Mouse (Mus musculus) retina, adult 2 months (tissue): ENCODE measurements around the gene Frmpd4.
A peak's percentile ranks its signal among the peaks of the same experiment; 100 is the strongest.

Source experiments
- DNase-seq: peaks from one replicate; pipeline ENCODE4 v3.0.0-alpha.2; 2012; ENCODE audit warnings: low read depth, low spot score

Gene Frmpd4

DNA sequence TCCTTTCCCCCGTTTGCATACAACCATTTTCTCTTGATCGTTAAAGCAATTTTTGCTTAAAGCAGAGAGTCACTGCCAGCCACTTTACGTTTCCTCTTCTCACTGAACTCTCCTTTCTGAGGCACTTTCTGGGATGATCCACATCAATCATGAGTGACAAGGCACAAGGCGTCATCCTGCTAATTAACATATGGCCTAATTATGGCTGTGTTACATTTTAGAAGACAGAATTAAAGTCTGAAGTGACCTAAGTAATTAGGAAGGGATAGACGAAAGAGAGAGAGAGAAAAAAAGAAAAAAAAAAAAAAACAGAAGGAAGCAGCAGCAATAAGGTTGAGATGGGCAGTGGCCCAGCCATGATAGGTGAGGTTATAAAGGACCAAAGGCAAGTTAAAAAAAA lies at the start of gene Frmpd4:
TSS of gene Frmpd4 (minus strand) at position 101 of the 400 bp plus-strand sequence.
- DNase-seq: no peak

DNA sequence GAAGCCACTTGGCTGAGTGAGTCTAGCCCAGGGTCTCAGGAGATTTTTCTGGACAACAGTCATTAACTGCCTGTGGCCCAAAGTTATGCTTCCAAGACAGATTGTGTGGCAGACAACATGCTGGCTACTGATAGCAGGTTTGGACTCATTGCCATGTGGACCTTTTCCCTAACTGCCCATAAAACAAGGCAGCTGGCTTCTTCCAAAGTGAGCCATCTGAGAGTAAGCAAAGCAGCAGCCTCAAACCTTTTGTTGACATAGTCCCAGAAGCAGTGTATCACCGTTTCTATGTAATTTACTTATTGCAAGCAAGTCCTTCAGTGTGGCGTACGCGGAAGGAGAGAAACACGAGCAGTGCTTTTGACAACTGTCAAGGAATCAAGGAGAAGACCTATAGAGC lies 18.2 kb upstream of the Frmpd4 start:
- no peak for DNase-seq

DNA sequence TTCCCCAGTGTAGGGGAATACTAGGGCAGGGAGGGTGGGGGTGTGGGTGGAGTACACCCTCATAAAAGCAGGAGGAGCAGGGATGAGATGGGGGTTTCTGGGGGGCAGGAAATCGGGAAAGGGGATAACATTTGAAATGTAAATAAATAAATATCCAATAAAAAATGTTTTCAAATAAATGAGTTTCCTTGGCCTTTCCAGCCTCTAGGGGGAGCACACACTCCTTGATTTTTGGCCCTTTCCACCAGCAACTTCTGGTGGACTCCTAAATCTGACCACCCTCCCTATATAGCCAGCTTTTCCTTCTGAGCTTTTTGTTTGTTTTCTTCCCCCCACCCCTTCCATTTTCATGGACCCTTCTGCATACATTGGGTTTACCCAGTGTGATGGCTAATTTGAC lies 7.3 kb upstream of the Frmpd4 start:
- DNase-seq: no peak

DNA sequence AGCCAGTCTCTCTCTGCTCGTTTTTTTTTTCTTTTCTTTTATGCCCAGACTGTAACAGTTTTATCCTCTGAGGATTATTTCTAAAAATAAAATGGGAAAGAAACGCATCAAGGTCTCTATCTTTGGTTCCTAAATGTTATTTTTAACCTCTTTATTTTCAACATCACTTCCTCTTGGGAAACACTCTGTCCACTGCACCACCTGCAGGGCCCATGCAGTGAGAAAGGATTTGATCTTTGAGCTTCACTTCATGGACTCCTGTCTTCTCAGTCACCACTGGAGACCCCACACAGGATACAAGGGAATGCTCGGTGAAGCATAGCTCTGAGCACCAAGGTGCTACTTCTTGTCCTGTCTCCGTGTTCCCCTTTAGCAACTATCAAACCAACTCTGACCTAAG lies 5.2 kb downstream of the Frmpd4 start:
- DNase-seq: no peak

DNA sequence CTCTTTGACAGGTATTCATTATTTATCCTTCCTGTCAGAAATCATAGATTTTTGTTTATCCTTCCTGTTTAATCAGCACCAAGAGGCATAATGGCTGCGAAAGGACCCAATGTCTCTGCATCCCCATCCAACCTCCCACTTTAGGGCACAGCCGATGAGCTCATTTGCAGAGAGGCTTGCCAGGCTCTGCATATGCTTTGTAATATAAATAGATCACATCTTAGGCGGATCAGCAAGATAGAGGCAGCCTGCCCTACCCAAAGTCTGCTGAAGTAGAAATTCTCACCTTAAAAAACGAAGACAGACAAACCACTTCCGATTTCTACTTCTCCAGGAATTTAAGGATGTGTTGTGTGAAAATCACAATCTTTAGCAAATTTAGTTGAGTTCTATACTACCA lies 7.8 kb downstream of the Frmpd4 start:
- no peak for DNase-seq

DNA sequence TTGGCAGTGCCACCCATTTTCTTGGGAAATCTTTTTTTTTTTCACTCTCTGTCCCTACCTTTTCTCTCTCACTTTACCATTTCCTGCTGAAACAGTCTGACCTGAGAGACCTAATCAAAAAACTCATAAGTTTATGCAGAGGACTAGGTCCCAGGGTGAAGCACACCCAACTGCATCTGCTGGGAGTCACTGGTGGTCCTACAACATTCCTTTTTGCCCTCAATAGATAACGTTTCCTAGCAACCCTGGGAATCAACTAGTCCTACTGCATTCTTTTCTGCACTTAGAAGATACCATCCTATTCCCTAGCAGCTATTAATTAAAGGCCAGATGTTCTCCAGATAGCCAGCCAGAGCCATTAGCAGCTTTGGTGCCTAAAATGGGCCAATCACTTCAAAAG lies 71.8 kb downstream of the Frmpd4 start:
- DNase-seq: no peak

DNA sequence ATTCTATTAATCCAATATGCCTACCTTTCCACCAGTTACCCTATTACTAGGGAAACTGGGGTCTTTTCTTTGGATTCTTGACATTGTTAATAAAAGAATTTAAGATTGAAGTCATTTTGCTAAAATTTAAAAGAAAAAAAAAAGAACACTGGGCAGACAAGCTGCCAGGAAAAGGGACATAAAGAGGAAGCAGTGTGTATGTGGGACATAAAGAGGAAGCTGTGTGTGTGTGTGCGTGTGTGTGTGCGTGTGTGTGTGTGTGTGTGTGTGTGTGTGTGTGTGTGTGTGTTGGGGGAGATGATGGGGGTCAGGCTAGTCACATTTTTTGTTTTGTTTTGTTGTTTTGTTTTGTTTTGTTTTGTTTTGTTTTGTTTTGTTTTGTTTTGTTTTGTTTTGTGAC lies 121.8 kb downstream of the Frmpd4 start:
- DNase-seq: no peak

DNA sequence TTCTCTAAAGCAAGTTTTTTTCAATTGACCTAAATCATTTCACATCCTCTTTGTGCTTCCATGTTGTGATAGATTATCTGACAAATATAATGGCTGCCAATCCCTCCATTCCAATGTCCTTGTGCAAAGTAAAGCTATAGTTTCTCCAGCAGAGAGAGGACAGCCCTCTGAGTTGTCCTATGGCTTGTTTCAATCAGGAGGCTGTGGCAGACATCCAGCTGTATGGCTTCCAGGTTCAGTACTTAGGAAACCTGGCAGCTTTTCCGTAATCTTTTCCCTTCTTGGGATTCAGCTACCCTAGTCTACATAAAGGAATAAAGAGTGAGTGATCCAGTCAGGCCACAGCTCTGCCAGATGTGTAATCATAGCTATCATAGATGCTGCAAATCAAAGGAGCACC lies 145.8 kb downstream of the Frmpd4 start:
- no peak for DNase-seq

DNA sequence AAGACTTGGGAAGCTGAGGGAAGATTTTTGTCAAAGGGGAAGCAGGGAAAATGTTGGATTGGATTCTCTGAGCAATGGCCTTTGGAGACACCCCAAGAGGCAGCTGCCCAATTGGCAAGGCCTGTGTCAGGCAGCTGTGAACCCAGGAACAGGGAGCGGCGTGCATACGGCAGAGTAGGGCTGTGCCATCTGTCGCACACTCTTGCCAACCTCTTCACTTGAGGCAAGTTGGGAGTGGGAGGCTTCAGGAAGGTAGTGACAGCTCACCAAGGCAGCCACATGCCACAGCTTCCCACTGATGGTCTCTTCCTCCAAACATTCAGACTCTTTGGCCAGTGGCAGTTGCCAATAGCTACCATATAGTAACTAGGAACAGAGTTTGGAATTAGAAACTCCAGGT lies 147.2 kb downstream of the Frmpd4 start:
- no peak for DNase-seq

DNA sequence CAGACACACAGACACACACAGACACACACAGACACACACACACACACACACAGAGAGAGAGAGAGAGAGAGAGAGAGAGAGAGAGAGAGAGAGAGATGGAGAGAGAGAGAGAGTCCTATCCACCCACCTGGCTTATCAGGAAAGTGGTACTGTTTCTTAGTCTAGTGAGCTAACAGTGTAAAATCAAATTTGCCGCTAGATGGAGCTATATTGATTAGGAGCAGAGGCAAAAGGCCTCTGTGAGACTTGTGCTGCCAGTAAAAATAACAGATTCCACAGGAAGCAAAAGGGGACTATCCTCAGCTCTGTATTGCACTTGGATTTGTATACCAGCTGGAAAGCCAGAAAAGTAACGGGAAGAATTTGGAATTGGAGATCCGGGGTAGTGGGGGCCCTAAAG lies 161.6 kb downstream of the Frmpd4 start:
- peak; percentile 1 for DNase-seq

DNA sequence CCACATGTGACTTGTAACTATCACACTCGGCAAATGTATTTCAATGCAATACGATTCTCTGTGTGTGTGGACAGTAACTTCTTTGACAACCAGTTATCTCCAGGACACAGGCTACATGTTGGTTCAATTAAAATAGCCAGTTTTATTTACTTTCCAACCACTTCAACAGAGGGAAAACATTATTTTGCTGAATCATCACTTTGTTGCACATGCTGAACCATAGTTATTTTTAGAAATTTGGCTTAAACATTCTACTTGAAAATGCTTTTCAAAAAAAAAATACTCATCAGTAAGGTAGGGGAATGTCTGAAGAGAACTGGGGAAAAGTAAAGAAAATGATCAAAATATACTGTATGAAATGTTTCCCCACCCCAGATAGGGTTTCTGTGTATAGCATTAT lies 173.5 kb downstream of the Frmpd4 start:
- no peak for DNase-seq

DNA sequence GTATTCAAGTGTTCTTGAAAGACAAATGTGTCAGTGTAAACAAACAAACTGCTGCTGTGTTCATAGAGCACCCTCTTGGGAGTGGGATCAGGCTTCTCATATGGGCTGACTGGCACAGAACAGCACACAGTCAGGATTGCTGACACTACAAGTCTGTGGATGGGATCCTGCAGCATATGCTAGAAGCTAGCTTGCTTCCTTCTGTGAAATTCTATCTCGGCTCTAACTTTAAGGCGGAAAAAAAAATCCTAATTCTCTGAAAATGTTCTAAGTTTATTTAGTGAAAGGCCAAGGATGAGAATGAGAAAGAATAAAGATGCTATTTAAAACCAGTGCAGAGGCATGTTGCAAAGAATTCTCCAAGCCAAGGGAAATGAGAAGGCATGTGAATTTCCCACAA lies 226.6 kb downstream of the Frmpd4 start:
- DNase-seq: no peak

DNA sequence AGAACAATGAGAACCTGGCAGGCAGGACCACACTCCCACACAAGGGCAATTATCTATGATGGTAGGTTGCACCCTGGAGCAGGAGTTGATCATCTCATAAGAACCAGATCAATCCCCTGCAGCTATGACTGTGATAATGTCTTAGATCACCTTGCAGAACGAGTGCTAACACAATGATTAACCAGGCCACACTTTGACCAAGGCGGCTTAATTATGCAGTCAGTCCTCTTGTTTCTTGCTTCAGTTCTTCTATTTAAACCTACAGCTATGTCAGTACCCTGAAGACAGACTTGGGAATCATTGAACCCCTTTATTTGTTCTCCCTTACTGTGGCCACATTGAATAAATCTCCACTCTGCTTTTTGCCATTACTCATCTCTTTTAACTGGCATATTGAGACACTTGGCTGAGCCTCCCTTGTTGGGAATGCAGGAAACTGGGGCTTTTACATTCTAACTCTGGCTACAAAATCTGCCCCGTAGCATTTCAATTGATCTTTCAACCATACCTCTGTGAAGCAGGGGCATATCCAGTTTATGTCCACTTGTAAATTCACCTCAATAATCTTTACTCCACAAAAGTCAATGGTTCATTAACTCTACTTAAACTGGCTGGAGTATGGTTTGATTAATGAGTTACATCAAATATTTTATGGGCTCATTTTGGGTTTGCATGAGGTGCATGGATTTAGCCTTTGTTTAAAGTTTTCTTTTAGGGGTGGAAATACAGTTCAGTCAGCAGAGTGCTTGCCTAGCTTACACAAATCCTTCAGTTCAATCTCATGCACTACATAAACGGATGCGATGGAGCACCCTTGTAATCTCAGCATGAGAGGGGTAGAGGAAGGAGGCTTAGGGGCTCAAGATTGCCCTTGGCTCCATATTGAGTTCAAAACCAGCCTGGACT lies 227.5 kb downstream of the Frmpd4 start:
- no peak for DNase-seq

DNA sequence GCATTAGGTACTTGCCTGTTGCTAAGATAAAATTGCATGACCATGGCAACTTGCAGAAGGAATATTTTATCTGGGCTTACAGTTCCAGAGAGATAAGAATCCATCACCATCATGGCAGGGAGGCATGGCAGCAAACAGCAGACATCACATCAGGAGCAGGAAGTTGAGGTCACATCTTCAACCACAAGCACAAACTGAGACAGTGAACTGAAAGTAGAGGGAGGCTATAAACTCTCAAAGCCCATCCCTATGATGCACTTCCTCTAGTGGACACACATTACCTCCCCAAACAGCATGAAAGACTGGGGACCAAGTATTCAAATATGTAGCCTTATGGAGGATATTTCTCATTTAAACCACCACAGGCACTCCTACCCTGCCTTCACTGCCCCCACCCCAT lies 238.8 kb downstream of the Frmpd4 start:
- DNase-seq: no peak

DNA sequence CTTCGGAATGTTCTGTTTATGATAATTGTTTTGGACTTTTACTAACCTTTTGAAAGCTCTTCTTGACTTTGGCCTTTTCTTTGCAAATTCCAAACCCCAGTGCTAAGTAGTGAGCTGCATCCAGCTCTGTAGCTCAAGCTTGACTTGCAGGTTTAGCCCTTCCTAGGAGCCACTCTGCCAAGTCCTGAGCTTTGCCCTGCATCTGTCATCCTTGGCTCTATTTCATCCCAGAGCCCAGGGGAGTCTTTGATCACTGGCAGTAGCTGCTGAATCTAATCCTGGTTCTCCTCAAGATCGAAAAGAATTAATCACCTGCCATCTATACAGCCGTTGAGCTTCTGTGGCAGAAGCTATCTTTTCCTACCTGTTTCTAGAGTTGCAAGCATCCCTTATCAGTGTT lies 251.9 kb downstream of the Frmpd4 start:
- DNase-seq: no peak

DNA sequence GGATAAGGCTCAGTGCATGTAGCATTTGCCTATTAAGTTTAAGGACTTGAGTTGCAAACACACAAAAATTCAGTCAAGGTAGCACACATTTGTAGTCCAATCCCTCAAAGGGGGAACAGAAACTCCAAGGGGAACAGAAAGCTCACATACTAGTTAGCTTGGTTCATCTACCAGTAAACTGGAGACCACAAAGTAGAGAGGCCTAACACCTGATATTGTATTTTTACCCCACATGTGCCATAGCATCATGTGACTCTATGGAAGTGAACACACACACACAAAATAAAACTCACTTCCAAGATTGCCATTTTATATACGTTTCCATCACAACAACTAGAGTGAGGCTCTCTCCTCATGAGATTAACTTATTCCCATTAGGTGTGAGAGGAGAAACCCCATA lies 264.9 kb downstream of the Frmpd4 start:
- no peak for DNase-seq

DNA sequence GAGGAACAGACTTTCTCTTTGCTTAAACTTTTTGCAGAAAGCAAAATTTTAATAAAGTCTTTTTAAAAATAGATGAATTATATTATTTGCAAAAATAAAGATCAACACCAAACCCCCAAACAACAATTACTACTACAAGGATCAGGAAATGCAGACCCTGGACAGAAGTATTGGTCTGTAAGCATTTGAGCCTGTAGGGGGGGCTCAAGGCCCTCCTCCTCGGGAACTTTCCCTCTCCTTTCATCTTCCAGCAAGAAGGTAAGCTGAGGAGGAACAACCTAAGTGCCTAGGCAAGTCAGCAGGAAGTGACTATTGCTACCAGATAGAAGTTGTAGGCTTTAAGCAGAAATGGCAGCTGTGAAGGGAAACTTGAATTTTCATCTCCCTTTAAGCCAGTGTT lies 266.9 kb downstream of the Frmpd4 start:
- no peak for DNase-seq

DNA sequence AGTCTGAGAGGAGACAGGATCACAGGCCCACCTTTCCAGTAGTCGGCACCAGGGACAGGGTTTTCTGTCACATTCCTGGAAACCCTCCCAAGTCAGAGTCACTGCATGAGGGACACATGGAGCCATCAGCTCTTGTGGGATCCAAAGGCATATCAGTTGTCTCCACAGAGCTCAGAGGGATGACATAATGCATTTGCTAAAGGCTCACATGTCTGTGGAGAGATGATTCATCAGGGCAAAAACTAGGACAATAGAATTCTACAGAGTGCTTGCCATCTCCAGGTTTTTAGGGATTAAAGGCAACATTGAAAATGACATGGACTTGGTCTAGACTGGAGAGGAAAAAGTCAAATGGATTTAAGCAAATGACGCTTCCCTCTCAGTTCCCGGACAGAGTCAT lies 284.5 kb downstream of the Frmpd4 start:
- no peak for DNase-seq

DNA sequence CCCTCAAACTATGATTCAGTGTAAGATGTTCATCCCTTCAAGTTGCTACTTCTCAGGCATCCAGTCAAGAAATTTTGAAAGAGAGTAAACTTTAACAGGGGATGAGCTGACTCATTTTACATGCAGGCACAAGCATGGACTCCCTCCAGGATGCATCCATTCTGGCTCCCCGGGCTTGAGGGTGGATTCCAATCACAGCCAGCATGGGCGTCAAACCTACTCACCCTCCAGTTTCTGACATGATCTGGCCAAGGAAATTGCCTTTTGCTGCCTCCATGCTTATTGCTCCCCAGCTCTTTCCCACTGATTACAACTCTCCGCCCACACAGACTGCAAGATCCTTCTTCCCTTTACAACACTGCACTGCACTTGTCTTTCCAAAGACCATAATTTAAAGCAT lies 370.0 kb downstream of the Frmpd4 start:
- DNase-seq: no peak

DNA sequence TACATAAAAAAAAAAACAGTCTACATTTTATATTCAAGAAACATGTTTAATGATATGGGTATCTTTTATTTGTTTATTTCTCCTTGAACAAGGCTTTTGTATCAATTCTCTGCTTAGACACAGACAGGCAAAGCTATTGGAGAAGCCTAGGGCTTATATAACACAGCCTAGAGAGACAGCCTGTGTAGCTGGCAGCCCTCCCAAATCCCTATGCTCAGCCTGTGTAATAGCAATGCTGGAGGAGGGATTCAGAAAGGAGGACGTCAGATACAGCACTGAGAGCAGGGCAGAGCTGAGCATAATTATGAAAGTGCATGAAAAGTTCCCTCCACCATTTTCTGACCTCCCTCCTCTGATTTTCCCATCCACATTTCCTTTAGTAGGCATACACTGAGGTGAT lies 385.1 kb downstream of the Frmpd4 start:
- DNase-seq: peak; percentile 20

DNA sequence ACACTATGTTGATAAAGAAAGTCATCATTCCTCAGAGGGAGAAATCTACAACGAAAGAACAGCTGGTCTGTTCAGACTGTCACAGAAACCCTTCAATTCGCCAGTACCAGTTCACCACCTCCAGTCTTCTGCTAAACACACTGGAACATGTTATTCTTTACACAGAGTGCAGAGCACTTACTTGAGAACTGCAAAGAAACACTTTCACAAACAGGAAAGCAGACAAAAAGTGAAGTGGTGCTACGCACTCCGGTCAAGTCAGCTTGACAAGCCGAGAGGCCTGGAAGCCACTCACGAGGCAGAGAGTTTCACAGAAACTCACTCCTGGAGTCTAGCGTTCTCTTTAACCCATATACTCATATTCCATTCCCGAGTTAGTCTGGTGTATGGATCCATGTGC lies 387.5 kb downstream of the Frmpd4 start:
- DNase-seq: no peak

DNA sequence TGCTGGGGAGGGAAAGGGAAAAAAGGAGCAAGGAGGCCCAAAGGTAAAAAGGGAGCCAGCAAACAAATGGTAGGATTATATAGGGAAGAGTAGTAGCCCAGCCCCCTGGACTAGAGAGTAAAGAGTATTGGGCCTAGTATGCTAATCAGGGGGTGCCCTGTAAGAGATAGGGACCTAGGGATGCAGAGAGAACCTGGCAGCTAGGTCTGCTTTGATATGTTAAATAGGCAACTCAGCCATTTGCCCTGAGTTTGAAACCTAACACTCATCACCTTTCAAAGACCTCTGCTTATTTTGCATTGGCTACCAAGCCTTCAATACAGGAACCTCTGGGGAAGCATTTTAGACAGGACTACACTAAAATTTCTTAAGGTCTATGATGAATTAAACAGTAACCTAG lies 414.0 kb downstream of the Frmpd4 start:
- DNase-seq: no peak

DNA sequence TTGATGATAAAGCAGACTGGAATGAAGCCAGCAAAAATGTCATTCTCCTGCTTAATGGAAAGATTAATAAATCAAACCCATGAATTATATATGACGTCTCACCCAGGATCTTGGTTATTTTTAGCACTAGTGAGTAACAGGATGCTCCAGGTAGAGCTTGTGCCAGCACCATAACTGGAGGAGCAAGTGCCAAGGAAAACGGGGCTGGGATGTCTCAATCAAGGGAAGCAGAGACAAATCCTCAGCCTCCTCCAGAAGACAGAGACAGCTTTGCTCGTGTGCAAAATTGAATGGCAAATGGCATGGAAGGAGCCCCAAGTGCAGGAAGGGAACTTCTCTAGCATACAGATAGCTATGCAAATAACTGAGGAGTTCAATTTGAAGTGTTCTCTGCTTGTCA lies 418.2 kb downstream of the Frmpd4 start:
- DNase-seq: no peak

DNA sequence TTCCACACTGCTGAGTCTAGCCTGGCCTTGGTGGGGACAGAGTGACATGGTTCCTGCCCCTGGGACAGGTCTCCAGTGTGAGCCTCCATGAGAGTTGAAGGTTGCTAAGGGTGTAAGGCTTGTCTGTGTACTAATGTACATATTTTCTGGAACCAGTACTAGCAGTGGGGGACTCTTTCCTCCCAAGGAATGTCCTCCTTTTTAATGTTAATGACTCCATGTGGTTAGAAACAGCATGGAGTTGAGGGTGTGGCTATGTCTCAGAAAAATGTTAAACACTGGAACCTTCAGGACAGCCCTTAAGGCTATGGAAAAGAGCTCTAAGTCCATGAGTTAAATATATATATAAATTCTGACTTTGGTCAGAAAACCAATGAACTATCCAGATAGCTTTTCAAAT lies 436.0 kb downstream of the Frmpd4 start:
- no peak for DNase-seq
